Mouse (Mus musculus) E14TG2a.4 (cell line): ENCODE data around the gene Ly6g6f.

Source experiments
- CTCF ChIP-seq: conservative IDR thresholded peaks from 2 replicates; pipeline ENCODE4 v1.5.1; 2014; ENCODE audit warnings: low read length
- NANOG ChIP-seq: IDR thresholded peaks from 2 replicates; pipeline ENCODE4 v1.6.1; 2014; ENCODE audit warnings: borderline replicate concordance, low read length, mixed read lengths
- POU5F1 ChIP-seq: IDR thresholded peaks from 2 replicates; pipeline ENCODE4 v1.6.1; 2014; ENCODE audit warnings: low read length, borderline replicate concordance

DNA sequence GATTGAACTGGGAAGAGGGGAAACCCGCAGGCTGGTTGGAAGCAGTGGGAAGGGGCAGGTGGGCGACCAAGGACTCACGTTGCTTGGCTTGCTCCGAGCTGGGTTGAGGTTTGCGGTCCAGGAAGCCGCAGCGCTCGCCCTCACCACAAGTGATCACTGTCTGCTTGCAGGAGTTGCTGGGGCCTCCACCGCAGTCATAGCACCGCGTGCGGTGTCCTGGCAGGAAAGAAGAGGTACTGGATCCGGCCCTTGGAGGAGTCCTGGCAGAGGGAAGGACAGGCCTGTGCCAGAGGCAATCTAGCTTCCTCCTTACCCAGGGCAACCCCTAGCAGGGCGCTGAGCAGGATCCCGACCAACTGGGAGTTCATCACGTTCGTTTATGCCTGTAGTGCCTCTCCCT, 11.3 kb downstream of the Ly6g6f start:
- TF ChIP-seq CTCF, result no peak
- no peak for TF ChIP-seq NANOG
- no peak for TF ChIP-seq POU5F1
